Mouse (Mus musculus): ENCODE data around the gene Slc27a1.

The Slc27a1 gene

DNA sequence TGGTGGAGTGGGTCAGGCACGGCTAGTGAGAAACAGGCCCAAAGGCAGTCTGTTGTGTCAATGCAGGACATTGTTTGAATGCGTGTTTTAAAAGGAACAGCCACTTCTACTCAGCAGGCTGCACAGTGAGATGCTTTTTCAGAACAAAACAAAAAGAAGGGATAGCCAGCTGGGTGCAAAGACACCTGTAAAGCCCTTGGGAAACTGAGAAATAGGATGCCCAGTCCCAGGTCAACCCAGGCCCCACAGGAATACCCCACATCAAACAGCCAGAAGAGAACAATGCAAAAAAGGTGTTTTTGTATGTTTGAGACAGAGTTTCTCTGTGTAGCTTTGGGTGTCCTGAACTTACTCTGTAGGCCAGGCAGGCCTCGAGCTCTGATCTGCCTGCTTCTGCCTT, 20.1 kb downstream of the Slc27a1 start:
- DNase-seq = no peak

DNA sequence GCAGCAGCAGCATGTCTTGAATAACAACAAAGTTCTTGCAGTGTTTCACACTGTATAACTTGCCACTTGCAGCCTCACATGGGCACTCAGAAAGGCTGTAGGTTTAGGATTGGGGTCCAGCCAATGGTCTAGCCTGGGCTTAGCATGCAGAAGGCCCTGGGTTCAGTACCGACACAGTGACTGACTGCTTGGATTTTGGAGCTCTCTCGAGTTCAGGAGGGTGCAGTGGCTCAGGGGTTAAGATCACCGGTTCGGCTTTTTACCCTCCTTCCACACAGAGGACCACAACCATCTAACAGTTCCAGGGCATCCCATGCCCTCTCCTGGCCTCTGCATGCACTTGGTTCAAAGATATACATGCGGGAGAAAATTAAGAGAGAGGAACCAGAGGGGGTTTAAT, 22.3 kb downstream of the Slc27a1 start:
- DNase-seq = peak in 1 of 2 experiments; percentile 25

GRCm38 (mm10) chr8:71591471-71592373, 23.0 kb downstream of the Slc27a1 start, which contains the start of gene Pgls:
TSS of gene Pgls (plus strand) at chr8:71592176.
- DNase-seq = peak; percentile 97 to 98

DNA sequence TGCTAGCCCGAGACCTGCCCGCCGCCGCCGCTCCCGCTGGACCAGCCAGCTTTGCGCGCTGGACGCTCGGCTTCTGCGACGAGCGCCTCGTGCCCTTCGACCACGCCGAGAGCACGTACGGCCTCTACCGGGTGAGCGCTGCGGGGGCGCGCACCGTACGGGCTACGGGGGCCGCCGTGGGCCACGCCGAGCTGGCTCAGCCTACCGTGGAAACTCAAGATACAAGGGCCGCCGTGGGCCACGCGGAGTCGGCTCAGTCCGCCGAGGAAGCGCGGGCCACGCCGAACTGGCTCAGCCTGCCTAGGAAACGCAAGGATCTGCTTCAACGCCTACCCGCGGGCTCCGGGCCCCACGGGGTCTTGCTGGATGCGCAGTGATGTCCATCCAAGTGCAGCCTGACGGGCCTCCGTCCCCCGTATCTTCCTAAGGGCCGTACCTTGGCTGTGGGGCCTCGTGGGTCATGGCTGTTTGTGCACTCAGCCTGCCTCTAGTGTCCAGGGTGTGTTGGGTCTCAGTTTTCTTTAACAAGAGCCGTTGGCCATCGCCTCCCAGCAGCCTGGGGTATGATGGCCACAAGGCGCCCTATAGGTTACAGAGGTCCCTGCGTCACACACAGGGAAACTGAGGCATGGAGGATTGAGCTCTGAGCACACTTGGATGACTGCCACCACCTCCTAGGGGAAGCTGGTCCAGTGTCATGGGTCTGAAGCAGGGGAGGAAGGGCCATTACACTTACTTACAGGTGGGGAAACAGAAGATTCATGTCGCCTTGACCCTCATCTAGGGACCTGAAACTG, 23.9 kb downstream of the Slc27a1 start:
- DNase-seq = peak; percentile 84 to 86

GRCm38 (mm10) chr8:71593556-71594323, 25.1 kb downstream of the Slc27a1 start:
- peak in 1 of 2 experiments; percentile 47 for DNase-seq

- no peak for DNase-seq
Observed at GRCm38 (mm10) chr8:71594324-71594722, 25.6 kb downstream of the Slc27a1 start.

DNA sequence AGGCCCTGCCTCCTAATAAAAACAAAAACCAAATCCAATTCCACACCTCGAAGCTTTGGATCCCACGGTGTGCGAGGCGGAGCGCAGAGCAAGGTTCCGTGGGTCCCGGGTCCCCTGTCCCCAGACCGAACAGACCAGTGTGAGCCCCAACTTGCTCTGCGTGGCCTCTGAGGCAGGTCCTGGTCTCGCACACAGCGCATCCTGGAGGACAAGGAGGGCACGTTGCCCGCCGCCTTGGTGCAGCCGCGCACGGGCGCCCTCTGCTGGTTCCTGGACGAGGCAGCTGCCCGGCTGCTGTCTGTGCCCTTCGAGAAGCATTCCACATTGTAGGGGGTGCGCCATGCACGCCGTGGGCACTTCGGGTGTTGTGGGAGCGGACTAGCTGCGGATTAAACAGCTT, 27.2 kb downstream of the Slc27a1 start:
- peak; percentile 97 to 98 for DNase-seq

GRCm38 (mm10) chr8:71596384-71596783, 27.7 kb downstream of the Slc27a1 start:
- DNase-seq = peak in 1 of 2 experiments; percentile 19

GRCm38 (mm10) chr8:71596798-71597197, 28.1 kb downstream of the Slc27a1 start:
- DNase-seq = peak; percentile 29 to 31

DNA sequence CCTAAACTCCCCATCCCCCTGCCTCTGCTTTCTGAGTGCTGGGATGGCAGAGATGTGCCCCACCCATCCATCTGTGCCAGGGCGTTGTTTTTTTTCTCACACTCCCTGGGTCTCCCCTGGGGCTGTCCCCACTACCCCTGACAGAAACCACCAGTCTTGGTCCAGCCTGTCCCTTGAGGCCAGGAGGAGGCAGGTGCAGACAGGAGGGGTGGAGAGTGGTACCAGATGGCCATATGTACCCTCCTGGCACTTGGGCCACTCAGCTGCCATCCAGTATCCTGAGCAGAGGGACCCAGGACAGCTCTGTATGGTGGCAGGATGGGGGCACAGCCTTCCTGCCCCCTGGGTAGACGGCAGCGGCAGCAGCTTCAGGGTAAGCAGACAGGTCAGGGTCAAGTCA, 28.8 kb downstream of the Slc27a1 start, which contains the start of gene Fam129c:
Gene Fam129c (plus strand): TSS at position 198 of the 400 bp plus-strand sequence.
- peak in 1 of 2 experiments; percentile 55 for DNase-seq

DNA sequence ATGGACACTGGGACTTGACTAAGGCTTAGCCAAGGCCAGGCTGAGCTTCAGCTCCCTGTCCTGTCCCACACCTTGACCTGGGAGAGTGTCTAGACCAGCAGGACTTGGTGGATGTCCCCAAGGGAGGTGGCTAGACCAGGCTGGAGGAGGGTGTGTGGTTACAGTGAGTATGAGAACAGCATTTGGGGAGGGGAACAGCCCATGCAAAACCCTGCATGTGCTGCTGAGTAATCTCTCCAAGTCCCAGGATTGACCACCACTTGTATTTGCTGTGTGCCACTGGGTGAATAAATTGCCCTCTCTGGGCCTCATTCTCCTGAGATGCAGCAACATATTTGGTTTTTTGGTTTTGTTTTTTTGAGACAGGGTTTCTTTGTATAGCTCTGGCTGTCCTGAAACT, 29.7 kb downstream of the Slc27a1 start:
- no peak for DNase-seq

DNA sequence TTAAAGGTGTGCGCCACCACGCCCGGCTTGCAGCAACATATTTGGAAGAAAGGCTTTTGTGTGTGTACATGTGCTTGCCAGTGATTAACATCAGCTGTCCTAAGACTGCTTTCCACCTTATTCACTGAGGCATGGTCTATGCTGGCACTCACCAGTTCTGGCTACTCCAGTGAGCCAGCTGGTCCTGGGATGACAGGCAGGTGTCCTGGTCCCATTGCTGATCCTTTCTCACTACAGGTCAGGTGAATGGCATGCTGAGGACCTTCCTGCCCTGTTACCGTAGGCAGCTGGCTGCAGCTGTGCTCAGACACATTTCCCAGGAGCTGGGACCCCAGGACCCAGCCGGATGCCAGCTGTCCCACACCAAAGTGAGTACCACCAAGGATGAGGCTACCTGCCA, 30.2 kb downstream of the Slc27a1 start:
- DNase-seq = peak; percentile 56 to 60

GRCm38 (mm10) chr8:71601939-71602665, 33.4 kb downstream of the Slc27a1 start:
- no peak for DNase-seq

GRCm38 (mm10) chr8:71602666-71603334, 34.1 kb downstream of the Slc27a1 start:
- peak; percentile 59 to 61 for DNase-seq

DNA sequence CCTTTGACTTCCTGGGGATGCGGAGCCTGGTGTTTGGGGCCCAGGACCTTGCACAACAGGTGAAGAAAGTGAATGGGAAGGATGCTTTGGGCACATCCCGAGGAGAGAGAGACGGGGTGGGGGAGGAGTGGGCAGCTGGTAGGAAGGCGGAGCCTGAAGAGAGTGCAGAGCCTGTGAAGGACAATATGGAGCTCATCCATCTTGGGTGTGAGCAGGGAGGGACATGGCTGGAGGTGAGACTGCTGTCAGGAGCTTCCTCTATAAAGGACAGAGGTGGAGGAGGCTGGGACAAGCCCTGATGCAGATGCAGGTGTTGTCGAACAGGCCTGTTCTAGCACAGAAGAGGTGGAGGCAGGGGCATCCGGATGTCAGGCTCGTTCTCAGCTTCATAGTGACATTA, 35.3 kb downstream of the Slc27a1 start:
- no peak for DNase-seq

- DNase-seq = peak; percentile 96 to 98
Observed at GRCm38 (mm10) chr8:71610822-71611651, 42.4 kb downstream of the Slc27a1 start, which contains the start of gene Colgalt1. TSS of gene Colgalt1 (plus strand) at chr8:71610998.

DNA sequence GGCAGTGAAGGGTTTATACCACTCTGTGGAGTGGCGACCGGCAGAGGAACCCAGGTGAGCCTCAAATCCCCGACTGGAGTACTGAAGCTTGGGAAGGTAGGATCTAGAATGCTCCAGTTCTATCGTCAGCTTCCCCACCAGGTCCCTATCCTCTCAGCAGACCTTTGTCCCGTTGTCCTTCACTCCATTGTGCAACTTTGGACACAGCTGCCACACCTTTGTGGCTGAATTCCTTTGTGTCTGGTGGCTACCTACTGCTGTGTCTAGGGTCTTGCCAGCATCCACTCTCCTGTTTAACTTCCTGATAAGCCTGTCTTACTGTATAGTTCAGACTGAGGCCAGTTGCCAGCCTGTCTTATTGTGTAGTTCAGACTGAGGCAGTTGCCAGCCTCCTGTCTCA, 43.5 kb downstream of the Slc27a1 start:
- no peak for DNase-seq

GRCm38 (mm10) chr8:71613418-71613817, 44.7 kb downstream of the Slc27a1 start:
- DNase-seq = no peak

- no peak for DNase-seq
Observed at GRCm38 (mm10) chr8:71619786-71620185, 51.1 kb downstream of the Slc27a1 start.

DNA sequence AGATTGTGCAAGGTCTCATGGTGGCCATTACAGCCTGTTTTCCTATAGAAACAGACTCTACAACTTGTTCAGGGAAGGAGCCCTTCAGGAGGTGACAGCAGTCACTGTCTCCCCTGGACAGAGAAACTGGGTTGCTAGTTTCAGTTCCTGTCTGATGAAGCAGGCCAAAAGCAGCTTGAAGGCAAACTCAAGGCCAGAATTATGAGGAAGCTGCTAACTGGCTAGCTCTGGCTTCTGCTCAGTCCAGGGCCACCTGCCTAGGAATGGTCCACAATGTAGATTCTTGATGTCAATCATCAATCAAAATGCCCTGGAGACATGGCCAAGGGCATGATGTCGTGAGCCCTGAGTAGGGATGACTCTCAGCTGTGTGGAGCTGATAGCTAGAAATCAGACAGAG, 56.4 kb downstream of the Slc27a1 start:
- peak in 1 of 2 experiments; percentile 21 for DNase-seq

Data from cerebellum, postnatal 10 days (tissue).